Mouse (Mus musculus) gastrocnemius, postnatal 14 days (tissue): Measurements from ENCODE around the gene Taok3. TPM values are rescaled to one million over a fixed set of nuclear protein-coding genes. Genes with fewer than 3 reads are reported as not detected.
"Not testable (repeated sequence)": the region's sequence is repeated elsewhere in the genome, so short reads cannot be mapped to it uniquely, and the experiment has no call there.

Experiments used
- DNase-seq: peaks from one replicate; pipeline ENCODE4 v3.0.0; 2021; ENCODE audit warnings: mixed read lengths
- intact Hi-C: fragments of 180-260 bp; cut with DNase I; formaldehyde crosslinking; loops from one replicate; pipeline ENCODE4 v1.15.1; 2025; ENCODE audit warnings: low total_unique reads
- total RNA-seq, 2 experiments: library from RNA; stranded (reverse); gene quantifications; 2 replicates each; pipeline ENCODE4 v1.2.3; 2021

Taok3 gene
- total RNA-seq, 2 experiments from 2014 or later: 5.6 to 6.4 TPM

DNA sequence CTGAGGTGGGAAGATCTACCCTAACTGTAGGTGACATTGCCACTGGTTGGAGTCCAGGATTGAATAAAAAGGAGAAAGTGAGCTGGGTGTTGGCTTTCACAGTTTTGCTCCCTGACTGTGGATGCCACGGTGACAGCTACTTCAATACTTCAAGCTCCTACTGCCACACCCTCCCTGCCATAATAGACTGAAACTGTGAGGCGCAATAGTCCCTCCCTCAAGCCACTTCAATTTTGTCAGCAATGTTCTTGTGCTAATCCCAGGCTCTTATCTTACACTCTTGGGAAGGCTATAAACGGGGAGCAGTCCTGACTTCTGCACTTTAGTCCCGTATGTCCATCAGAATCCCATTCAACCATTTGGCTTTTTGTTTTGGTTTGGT, 159.7 kb downstream of the Taok3 start:
- DNase-seq: no peak
- intact Hi-C loops: loop anchor here (10.0 kb wide), 1 partner anchor 165 kb away; the partner anchor contains the start of gene Suds3

- DNase-seq: no peak
- intact Hi-C loops: loop anchor here (10.0 kb wide), 1 partner anchor 167 kb away; the partner anchor contains the start of gene Suds3
Measured at GRCm38 (mm10) chr5:117281536-117281935, 161.6 kb downstream of the Taok3 start.

- intact Hi-C loops: loop anchor here (10.0 kb wide), 1 partner anchor 168 kb away; the partner anchor contains the start of gene Suds3
- no peak for DNase-seq
Measured at GRCm38 (mm10) chr5:117282360-117282759, 162.4 kb downstream of the Taok3 start.

DNA sequence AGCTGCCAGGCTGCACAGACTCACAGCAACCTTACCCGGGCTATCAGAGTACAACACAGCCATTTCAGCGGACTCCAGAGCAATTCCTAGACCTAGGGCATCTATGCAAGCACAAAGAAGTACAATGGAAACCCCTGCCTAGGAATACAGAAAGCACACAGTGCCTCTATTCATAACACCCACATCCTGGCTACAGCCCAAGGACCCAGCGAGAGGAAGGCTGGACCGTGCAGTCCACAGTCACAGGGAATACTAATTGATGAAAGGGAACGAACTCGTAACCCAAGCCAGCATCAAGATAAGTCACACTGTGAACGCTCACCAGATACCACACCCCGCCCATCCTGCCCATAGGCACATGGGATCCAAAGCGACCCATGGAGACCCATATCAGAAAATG, 164.1 kb downstream of the Taok3 start:
- no peak for DNase-seq
- intact Hi-C loops: loop anchor here (10.0 kb wide), 1 partner anchor 169 kb away; the partner anchor contains the start of gene Suds3

DNA sequence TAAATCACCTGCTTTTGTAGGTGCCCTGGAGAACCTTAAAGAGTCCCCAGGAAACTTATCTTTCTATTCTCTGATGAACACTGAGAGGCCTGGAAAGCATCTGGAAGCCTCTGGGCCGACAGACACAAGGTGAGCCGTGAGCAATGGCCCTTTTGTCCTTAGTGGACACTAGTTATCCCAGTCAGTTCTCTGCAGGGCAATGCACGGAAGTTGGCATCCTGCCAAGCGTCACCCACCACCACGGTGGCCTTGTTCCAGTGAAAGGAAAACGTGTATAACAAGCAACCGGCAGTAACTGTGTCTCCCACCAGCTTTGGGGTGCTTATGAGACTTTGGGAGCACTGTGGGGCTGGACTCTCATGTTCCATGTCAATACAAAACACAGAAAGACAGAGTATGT, 164.8 kb downstream of the Taok3 start:
- DNase-seq: no peak
- intact Hi-C loops: loop anchor here (10.0 kb wide), 1 partner anchor 170 kb away; the partner anchor contains the start of gene Suds3

DNA sequence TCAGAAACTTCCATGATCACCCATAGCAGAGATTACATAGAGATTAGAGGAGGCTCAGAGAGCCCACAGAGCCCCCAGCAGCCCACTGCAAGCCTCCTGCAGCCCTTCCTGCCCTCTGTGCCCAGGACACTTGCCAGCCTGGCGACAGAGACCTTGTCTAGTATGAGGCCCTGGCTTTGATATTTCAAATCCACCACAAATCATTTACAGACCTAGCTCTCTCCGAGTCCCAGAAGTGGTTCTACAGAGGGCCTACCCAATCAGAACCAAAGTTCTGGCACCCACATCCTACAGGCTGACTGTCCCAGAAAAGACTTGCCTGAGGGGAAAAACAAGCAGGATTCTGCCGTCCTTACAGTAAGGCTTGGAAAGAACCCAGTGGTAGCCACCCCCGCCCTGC, 165.3 kb downstream of the Taok3 start:
- intact Hi-C loops: loop anchor here (10.0 kb wide), 1 partner anchor 170 kb away; the partner anchor contains the start of gene Suds3
- DNase-seq: no peak

GRCm38 (mm10) chr5:117286286-117286685, 166.4 kb downstream of the Taok3 start:
- intact Hi-C loops: loop anchor here (10.0 kb wide), 1 partner anchor 171 kb away; the partner anchor contains the start of gene Suds3
- DNase-seq: no peak

DNA sequence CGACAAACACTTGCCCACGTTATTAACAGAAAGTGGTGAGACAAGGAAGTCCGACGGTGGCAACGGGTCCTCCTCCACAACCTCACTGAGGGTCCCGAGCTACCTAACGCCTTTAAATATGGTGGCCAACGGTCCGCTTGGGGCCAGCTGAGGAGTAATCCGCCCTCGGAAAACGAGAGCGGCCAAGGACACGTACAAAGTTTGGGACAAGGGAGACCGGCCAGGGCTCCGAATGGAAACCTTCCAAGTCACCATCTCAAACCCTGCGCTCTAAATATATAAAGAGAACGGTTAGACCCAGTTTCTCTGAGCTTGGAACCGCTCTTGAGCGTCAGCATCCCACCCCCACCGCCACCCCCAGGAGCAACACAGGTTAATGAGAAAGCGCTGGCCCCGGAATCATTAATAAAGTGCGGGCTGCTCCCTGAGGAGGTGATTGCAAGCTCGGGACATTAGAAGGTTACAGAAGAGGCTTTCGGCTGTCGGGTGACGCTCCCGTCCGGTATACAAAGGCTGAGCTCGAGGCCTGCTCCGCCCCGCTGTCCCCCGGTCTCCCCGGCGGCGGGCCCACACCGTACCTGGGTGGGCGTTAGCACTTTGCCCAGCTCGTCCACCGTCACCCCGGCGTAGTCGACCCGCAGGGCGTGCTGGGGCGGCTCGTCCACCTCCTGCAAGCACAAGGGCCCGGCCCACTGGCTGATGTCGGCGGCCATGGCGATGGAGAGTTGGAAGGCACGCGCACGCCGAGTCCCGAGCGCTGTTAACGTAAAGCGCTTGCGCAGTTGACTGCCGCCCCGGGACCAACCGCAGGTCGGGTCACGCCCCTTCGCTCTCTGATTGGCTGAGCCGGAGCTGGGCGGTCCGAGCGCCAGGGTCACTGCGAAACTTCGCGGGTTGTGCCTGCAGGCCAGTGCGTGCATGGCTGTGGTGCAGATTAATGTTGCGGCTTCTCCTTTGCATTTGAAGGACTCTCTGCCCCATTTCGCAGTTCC, 167.2 kb downstream of the Taok3 start, which contains the start of gene Pebp1:
Gene Pebp1, minus strand, starts transcription at position 795 of the 992 bp plus-strand sequence.
- intact Hi-C loops: loop anchor here (10.0 kb wide), 1 partner anchor 172 kb away; the partner anchor contains the start of gene Suds3

GRCm38 (mm10) chr5:117289646-117290045, 169.7 kb downstream of the Taok3 start:
- no peak for DNase-seq
- intact Hi-C loops: loop anchor here (5.0 to 10.0 kb wide), 2 partner anchors 175 to 1518 kb away; partner anchors contain the start of gene Suds3

More for the DNA sequence above, 167.2 kb downstream of the Taok3 start, which contains the start of gene Pebp1:
- peak; percentile 98 for DNase-seq

DNA sequence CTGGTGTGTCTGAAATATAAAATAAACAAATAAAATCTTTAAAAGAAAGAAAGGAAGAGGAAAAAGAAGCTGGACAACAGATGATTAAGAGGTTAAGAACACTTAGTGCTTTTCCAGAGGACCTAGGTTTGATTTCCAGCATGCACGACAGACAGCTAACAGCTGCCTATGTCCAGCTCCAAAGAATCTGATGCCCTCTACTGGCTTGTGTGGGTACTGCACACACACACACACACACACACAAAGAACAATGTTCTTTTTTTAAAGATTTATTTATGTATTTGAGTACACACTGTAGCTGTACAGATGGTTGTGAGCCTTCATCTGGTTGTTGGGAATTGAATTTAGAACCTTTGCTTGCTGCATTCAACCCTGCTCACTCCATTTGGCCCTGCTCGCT, 170.2 kb downstream of the Taok3 start:
- no peak for DNase-seq
- intact Hi-C loops: loop anchor here (5.0 kb wide), 1 partner anchor 1517 kb away; no protein-coding TSS in a partner anchor

GRCm38 (mm10) chr5:117291312-117291711, 171.4 kb downstream of the Taok3 start:
- DNase-seq: no peak
- intact Hi-C loops: loop anchor here (5.0 kb wide), 1 partner anchor 1516 kb away; no protein-coding TSS in a partner anchor

DNA sequence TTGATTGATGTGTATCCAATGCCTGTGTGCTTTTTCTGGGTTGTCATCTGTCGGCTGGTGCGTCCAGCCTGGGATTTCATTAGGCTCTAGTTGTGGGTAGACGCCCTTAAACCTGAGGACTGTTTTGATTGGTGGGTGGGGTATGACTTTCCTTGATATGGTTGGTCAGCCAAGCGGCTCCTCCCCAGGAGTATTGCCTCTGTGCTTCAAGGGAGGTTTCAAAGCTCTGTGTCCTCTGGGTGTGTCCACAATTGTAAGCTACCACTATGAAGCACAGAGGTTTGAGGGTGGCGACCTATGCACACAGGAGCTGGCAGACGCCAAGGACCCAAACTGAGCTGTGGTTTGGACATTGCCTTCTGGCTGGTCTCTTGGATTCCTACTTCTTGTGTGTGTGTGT, 172.6 kb downstream of the Taok3 start:
- intact Hi-C loops: loop anchor here (5.0 kb wide), 1 partner anchor 1515 kb away; no protein-coding TSS in a partner anchor
- DNase-seq: no peak

GRCm38 (mm10) chr5:117293776-117294175, 173.8 kb downstream of the Taok3 start:
- intact Hi-C loops: loop anchor here (5.0 kb wide), 1 partner anchor 1514 kb away; no protein-coding TSS in a partner anchor
- DNase-seq: not testable (repeated sequence)

GRCm38 (mm10) chr5:117295011-117295410, 175.1 kb downstream of the Taok3 start:
- no peak for DNase-seq

GRCm38 (mm10) chr5:117302899-117303298, 183.0 kb downstream of the Taok3 start:
- intact Hi-C loops: no loop called here
- DNase-seq: no peak

More at GRCm38 (mm10) chr5:117295011-117295410, 175.1 kb downstream of the Taok3 start:
- intact Hi-C loops: no loop called here

DNA sequence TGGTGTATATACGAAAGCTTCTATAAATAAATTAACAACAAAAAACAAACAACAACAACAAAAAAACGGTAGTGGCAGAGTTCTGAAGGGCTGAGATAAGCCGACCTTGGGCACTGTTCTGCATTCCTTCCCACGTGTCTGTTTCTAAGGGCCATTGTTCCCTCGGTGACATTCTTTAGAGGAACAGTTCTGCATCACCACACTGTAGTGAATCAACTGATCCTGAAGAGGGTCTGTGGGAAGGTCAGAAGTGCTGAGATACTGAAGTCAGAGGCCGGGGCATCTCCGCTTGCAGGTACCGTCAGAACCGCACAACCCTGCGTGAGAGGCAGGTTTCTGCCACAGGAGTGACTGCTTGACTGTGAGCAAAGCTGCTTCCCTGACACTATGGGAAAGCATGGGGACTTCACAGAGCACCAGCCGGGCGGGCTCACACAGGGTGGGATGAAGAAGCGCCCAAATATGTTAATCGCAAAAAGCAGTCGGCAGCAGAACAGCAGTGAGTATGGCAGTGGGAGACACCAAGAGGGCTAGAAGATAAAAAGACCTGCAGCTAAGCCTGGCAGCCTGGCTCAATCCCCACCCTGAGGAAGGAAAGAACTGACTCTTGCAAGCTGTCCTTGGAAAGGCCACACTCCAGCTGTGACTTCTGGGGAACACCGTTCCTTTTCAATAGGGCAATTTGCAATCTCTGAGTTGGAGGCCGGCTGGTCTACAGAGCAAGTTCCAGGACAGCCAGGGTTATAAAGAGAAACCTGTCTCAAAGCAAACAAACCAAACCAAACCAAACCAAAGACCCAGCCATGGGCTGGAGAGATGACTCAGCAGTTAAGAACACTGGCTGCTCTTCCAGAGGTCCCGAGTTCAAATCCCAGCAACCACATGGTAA, 184.0 kb downstream of the Taok3 start:
- DNase-seq: no peak
- intact Hi-C loops: no loop called here

DNA sequence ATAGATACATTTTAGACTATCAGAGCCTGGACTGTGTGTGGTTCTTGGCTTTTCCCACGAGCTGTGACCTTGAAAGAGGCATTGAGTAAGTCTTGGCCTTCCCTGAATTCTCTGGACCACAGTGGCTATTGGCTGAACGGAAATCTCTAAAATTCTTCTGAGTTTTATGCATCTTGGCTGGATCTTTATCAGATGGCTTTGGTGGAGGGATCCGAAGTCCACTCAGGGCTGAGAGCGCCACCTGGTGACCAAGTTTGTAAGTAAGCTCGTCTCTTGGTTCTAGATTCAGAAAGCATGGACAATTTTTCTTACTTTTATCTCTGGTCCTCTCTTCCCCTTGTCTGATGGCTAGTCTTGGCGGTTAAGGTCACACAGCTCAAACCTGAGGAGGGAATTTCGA, 185.0 kb downstream of the Taok3 start:
- intact Hi-C loops: loop anchor here (5.0 kb wide), 1 partner anchor 187 kb away; no protein-coding TSS in a partner anchor
- DNase-seq: peak; percentile 78

GRCm38 (mm10) chr5:117305754-117306153, 185.8 kb downstream of the Taok3 start:
- DNase-seq: no peak
- intact Hi-C loops: loop anchor here (5.0 kb wide), 1 partner anchor 187 kb away; no protein-coding TSS in a partner anchor

DNA sequence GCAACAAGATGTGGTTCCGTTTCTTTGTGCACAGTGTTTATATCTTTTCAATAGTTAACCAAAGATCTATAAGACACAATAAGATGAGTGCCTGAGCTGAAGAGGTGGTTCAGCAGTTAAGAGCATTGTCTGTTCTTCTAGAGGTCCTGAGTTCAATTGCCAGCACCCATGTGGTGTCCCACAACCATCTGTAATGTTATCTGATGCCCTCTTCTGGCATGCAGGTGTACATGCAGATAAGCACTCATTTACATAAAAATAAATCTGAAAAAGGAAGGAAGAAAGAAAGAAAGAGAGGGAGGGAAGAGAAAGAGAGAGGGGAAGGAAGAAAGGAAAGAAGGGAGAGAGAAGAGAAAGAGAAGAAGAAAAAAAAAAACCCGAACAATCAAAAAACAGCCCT, 186.9 kb downstream of the Taok3 start:
- intact Hi-C loops: loop anchor here (5.0 kb wide), 1 partner anchor 185 kb away; no protein-coding TSS in a partner anchor
- DNase-seq: no peak
